In the genomic region with DNA sequence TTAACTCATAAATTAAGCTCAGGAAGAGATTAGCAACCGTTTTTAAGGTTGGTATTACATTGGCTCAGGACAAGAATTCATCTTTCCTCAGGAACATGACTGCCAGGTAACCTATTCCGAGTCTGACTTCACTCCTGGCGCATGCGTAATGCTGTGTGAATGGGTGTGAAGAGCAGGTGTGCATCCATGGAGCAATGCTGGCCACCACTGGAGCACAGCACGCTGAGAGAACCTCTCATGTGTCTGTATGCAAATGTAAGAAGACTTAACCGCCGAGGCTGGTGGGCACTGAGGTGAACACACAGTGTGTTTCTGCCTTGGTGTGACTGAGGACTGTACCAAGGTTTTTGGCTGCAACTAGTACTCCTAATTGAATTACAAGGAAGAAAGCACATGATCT, we compare ENCODE assay signal across 19 mouse cellular contexts.
DNase-seq lines count a peak whose midpoint lies in the region; ATAC-seq and TF ChIP-seq lines count a peak whose summit lies in the region.
"Had no signal": no experiment of that assay in that cellular context is flagged by ENCODE, and none has a peak within 500 bp of the region (broad histone marks: within the 10 kb centered on the region; RNA-seq: fewer than 3 reads in every experiment).

No protein-coding gene starts in this region.

- no peak; the same call in 1 of the 2 replicates for TF ChIP-seq EP300 in CH12.LX (IDR thresholded peaks at IDR 0.05; ENCODE audit: low read length)
- no peak for TF ChIP-seq EP300 in stomach, postnatal 0 days (optimal IDR thresholded peaks at IDR 0.05)

- dilution Hi-C loops in CH12.LX (cut with MboI; ENCODE audit: extremely low pct_ligation_motif_present, extremely low pct_unique_long_range_greater_than_20kb, low sequenced_read_pairs): no loop called here

- in situ Hi-C loops in CH12.LX (cut with MboI; ENCODE audit: low pct_ligation_motif_present, low pct_unique_long_range_greater_than_20kb, low sequenced_read_pairs): no loop called here

- TF ChIP-seq RAD21 in CH12.LX (IDR thresholded peaks at IDR 0.05; ENCODE audit: low read depth, low read length): no peak

- no peaks in the 10 kb centered on the region for H3K27me3 ChIP-seq in kidney, embryonic 15.5 days
- H3K27me3 ChIP-seq in CH12.LX (replicated peaks): no peaks in the 10 kb centered on the region
- H3K27me3 ChIP-seq in small intestine, adult 2 months (ENCODE audit: control insufficient read depth, insufficient read depth, low read length): no peaks in the 10 kb centered on the region
- H3K27me3 ChIP-seq in stomach, postnatal 0 days (ENCODE audit: control insufficient read depth, insufficient read depth, low read length): no peaks in the 10 kb centered on the region
- H3K27me3 ChIP-seq in midbrain, postnatal 0 days (ENCODE audit: insufficient read depth, low read length): no peaks in the 10 kb centered on the region
- H3K27me3 ChIP-seq: embryonic facial prominence, embryonic 13.5 days; forebrain, embryonic 13.5 days; heart, embryonic 13.5 days; hindbrain, embryonic 15.5 days had no signal

- TF ChIP-seq CTCF in CH12.LX (conservative IDR thresholded peaks at IDR 0.05 in 1 of 2, IDR thresholded peaks at IDR 0.05 in 1 of 2; ENCODE audit: low read depth in 2 of 2, low read length in 2 of 2): no peak
- no peak for TF ChIP-seq CTCF in small intestine, adult 2 months (IDR thresholded peaks at IDR 0.05; ENCODE audit: extremely low read depth, insufficient read length, insufficient replicate concordance, low read depth, low read length)
- TF ChIP-seq CTCF in stomach, postnatal 0 days (IDR thresholded peaks at IDR 0.05; ENCODE audit: low read depth): no peak
- TF ChIP-seq CTCF in midbrain, postnatal 0 days (IDR thresholded peaks at IDR 0.05): no peak

- no peak for DNase-seq in kidney, adult 11 months
- peak; percentile 59 for DNase-seq in CH12.LX (ENCODE audit: extremely low read depth)
- peak; percentile 29 for DNase-seq in stomach, postnatal 0 days (ENCODE audit: low spot score)
- DNase-seq in midbrain, postnatal 0 days (ENCODE audit: low spot score): no peak
- DNase-seq in left cerebral cortex, postnatal 10 days (ENCODE audit: extremely low spot score in 1 of 2, low spot score in 2 of 2): no peak
- DNase-seq: adrenal gland, postnatal 10 days; cerebellum, adult 11 months; cerebellum, adult 9-10 months; cerebellum, postnatal 36 days; forebrain, postnatal 0 days; gastrocnemius, postnatal 36 days; heart, adult 11 months; heart, postnatal 36 days had no signal

- peak overlapping the region; percentile 50 for H3K27ac ChIP-seq in kidney, embryonic 15.5 days
- no peak overlapping the region for H3K27ac ChIP-seq in CH12.LX (ENCODE audit: insufficient read depth, low read depth)
- H3K27ac ChIP-seq in small intestine, adult 2 months (ENCODE audit: insufficient read depth, low read depth, low read length): peak overlapping the region; percentile 88
- H3K27ac ChIP-seq in stomach, postnatal 0 days (replicated peaks): 0 out of 2 replicates have a peak overlapping the region, but pooled peaks have one; percentile 8
- no peak overlapping the region for H3K27ac ChIP-seq in midbrain, postnatal 0 days (ENCODE audit: low read depth, low read length)
- H3K27ac ChIP-seq: embryonic facial prominence, embryonic 13.5 days; forebrain, embryonic 13.5 days; heart, embryonic 13.5 days; hindbrain, embryonic 15.5 days had no signal

- peaks cover 5% of the 10 kb centered on the region for H3K79me2 ChIP-seq in CH12.LX (replicated peaks; ENCODE audit: control insufficient read depth, extremely low read depth, insufficient read depth, poor library complexity, severe bottlenecking)

- 69% methylated on average over 7 of the region's 7 CpGs for WGBS in kidney, embryonic 15.5 days
- WGBS in small intestine, adult 2 months: 25% methylated on average over 7 of the region's 7 CpGs
- 61% methylated on average over 7 of the region's 7 CpGs for WGBS in stomach, postnatal 0 days
- 86% methylated on average over 7 of the region's 7 CpGs for WGBS in midbrain, postnatal 0 days

- no peaks in the 10 kb centered on the region for H3K36me3 ChIP-seq in kidney, embryonic 15.5 days
- peaks cover 9 to 52% of the 10 kb centered on the region in 2 experiments for H3K36me3 ChIP-seq in CH12.LX (replicated peaks in 1 of 2; ENCODE audit: control insufficient read depth in 1 of 2, insufficient read depth in 1 of 2, low read length in 1 of 2)
- 0 out of 2 replicates have a peak, but pooled peaks cover 2% of the 10 kb centered on the region for H3K36me3 ChIP-seq in small intestine, adult 2 months (ENCODE audit: control insufficient read depth, insufficient read depth, low read length)
- H3K36me3 ChIP-seq in stomach, postnatal 0 days (ENCODE audit: control insufficient read depth, insufficient read depth, low read length): no peaks in the 10 kb centered on the region
- H3K36me3 ChIP-seq in midbrain, postnatal 0 days (ENCODE audit: insufficient read depth, low read length): 0 out of 2 replicates have a peak, but pooled peaks cover 2% of the 10 kb centered on the region
- H3K36me3 ChIP-seq: embryonic facial prominence, embryonic 13.5 days; heart, embryonic 13.5 days; hindbrain, embryonic 15.5 days had no signal

- no peak overlapping the region for H3K9ac ChIP-seq in kidney, embryonic 15.5 days
- H3K9ac ChIP-seq in CH12.LX (ENCODE audit: insufficient read depth, low read depth): no peak overlapping the region
- H3K9ac ChIP-seq in stomach, postnatal 0 days (ENCODE audit: low read length): no peak overlapping the region
- no peak overlapping the region for H3K9ac ChIP-seq in midbrain, postnatal 0 days (replicated peaks; ENCODE audit: low read length, poor library complexity, severe bottlenecking)
- H3K9ac ChIP-seq: embryonic facial prominence, embryonic 13.5 days; forebrain, embryonic 13.5 days; forebrain, postnatal 0 days; heart, embryonic 13.5 days; hindbrain, embryonic 15.5 days had no signal

- H3K4me3 ChIP-seq in kidney, embryonic 15.5 days (replicated peaks): no peak overlapping the region
- H3K4me3 ChIP-seq in CH12.LX (replicated peaks in 1 of 3; ENCODE audit: low read depth in 2 of 3, low read length in 2 of 3, poor library complexity in 1 of 3): peak overlapping the region in 1 of 3 experiments; percentile 4
- no peak overlapping the region for H3K4me3 ChIP-seq in small intestine, adult 2 months (ENCODE audit: low read depth, low read length)
- H3K4me3 ChIP-seq in stomach, postnatal 0 days (ENCODE audit: low read depth, low read length): no peak overlapping the region
- H3K4me3 ChIP-seq in midbrain, postnatal 0 days (ENCODE audit: low read depth, low read length): no peak overlapping the region
- H3K4me3 ChIP-seq: embryonic facial prominence, embryonic 13.5 days; forebrain, embryonic 13.5 days; heart, embryonic 13.5 days; hindbrain, embryonic 15.5 days had no signal

- ATAC-seq in kidney, embryonic 15.5 days (replicated peaks; ENCODE audit: low FRiP score): no peak
- ATAC-seq in stomach, postnatal 0 days (ENCODE audit: low FRiP score, low TSS enrichment): no peak
- ATAC-seq in midbrain, postnatal 0 days (ENCODE audit: low FRiP score): no peak
- ATAC-seq: forebrain, embryonic 13.5 days; forebrain, postnatal 0 days had no signal

- TF ChIP-seq POLR2A in CH12.LX (IDR thresholded peaks at IDR 0.05; ENCODE audit: low read depth, low read length): no peak; the same call in 1 of the 2 replicates
- TF ChIP-seq POLR2A in small intestine, adult 2 months (IDR thresholded peaks at IDR 0.05; ENCODE audit: low read depth, low read length): no peak

- H3K4me1 ChIP-seq in kidney, embryonic 15.5 days: peaks cover 10% of the 10 kb centered on the region
- peaks cover 18 to 66% of the 10 kb centered on the region in 2 experiments for H3K4me1 ChIP-seq in CH12.LX (ENCODE audit: control insufficient read depth in 1 of 2, insufficient read depth in 2 of 2)
- peaks cover 39% of the 10 kb centered on the region for H3K4me1 ChIP-seq in small intestine, adult 2 months (ENCODE audit: control insufficient read depth, insufficient read depth, insufficient read length, low read length)
- H3K4me1 ChIP-seq in stomach, postnatal 0 days (replicated peaks; ENCODE audit: control insufficient read depth, insufficient read depth): no peaks in the 10 kb centered on the region
- H3K4me1 ChIP-seq in midbrain, postnatal 0 days (ENCODE audit: insufficient read depth, low read length): no peaks in the 10 kb centered on the region
- H3K4me1 ChIP-seq: hindbrain, embryonic 15.5 days had no signal

- no peaks in the 10 kb centered on the region for H3K9me3 ChIP-seq in kidney, embryonic 15.5 days (replicated peaks)
- no peaks in the 10 kb centered on the region for H3K9me3 ChIP-seq in CH12.LX (replicated peaks; ENCODE audit: low read length)
- no peaks in the 10 kb centered on the region for H3K9me3 ChIP-seq in stomach, postnatal 0 days (ENCODE audit: control insufficient read depth, low read length)
- no peaks in the 10 kb centered on the region for H3K9me3 ChIP-seq in midbrain, postnatal 0 days (ENCODE audit: low read length)
- H3K9me3 ChIP-seq: hindbrain, embryonic 15.5 days had no signal

- no peak overlapping the region for H3K4me2 ChIP-seq in kidney, embryonic 15.5 days
- H3K4me2 ChIP-seq in CH12.LX (ENCODE audit: insufficient read depth, low read depth, poor library complexity, severe bottlenecking): no peak overlapping the region
- H3K4me2 ChIP-seq in stomach, postnatal 0 days (replicated peaks; ENCODE audit: low read depth): no peak overlapping the region
- no peak overlapping the region for H3K4me2 ChIP-seq in midbrain, postnatal 0 days (ENCODE audit: low read depth, low read length, poor library complexity, severe bottlenecking)
- H3K4me2 ChIP-seq: embryonic facial prominence, embryonic 13.5 days; forebrain, embryonic 13.5 days; heart, embryonic 13.5 days; hindbrain, embryonic 15.5 days had no signal

- intact Hi-C loops in left cerebral cortex, postnatal 10 days (cut with DNase I): no loop called here

TF ChIP-seq in CH12.LX, 34 proteins besides CTCF, POLR2A, EP300 and RAD21:
- peak; percentile 86 for TF ChIP-seq BHLHE40 (IDR thresholded peaks at IDR 0.05; ENCODE audit: low read depth, low read length)
- peak; percentile 54 for TF ChIP-seq ETS1 (conservative IDR thresholded peaks at IDR 0.05; ENCODE audit: low read depth, low read length)
- peak; percentile 56 for TF ChIP-seq NRF1 (IDR thresholded peaks at IDR 0.05; ENCODE audit: low read depth, low read length)
- no peak for TF ChIP-seq E2F4 (IDR thresholded peaks at IDR 0.05; ENCODE audit: insufficient replicate concordance, low read depth, low read length)
- 0 out of 2 replicates have a peak, but pooled peaks have one; percentile 30 for TF ChIP-seq MAX (IDR thresholded peaks at IDR 0.05; ENCODE audit: low read length)

Comparison
In these comparisons a context has a peak if more than half of its experiments do, and no peak if none do; other contexts are left out.
1. H3K27ac ChIP-seq: peak in kidney, embryonic 15.5 days (single experiment), small intestine, adult 2 months (single experiment) and stomach, postnatal 0 days (single experiment); none in CH12.LX (single experiment) and midbrain, postnatal 0 days (single experiment).
2. DNase-seq: peak in CH12.LX (single experiment) and stomach, postnatal 0 days (single experiment); none in kidney, adult 11 months (single experiment), midbrain, postnatal 0 days (single experiment) and left cerebral cortex, postnatal 10 days (0 of 2).